Mouse (Mus musculus): ENCODE measurements at regions not wholly inside any gene's neighbourhood (a gene's known extent, or its start where the extent isn't known, plus 50 kb on each side); places are given as distances from the start of the nearest gene placed in this dataset.

DNA sequence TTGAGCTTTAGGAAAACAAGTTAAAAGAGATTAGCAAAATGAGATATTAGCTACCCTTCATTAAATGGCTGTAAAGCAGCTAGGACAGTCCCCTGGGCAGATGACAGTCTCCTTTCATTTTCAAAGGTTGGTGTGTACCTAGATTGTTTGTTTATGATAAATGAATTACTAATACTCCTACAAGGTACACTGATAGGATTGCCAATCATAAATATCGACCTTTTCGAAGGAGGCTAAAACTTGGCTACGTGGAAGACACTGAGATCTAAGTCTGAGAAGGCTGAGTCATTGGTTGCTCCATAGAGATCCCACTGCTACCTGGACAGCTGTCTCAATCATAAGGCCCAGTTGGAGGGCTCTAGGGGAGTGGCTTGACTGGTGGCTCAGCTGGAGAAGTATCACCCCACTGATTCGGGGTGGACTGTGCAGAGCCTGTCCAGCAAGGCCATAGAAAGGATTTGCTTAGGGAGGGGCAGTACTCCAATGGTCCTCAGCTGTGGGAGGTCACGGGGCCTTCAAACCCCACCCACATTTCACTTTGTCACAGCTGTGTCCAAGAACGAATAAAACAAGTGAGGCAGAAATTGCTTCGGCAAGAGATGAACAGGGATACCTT lies 166.9 kb upstream of the Ift57 start:
- DNase-seq (ENCODE audit: low spot score in 2 of 2), result no peak
- intact Hi-C loops (cut with DNase I), result no loop called here

- intact Hi-C loops (cut with DNase I), result no loop called here
- DNase-seq (ENCODE audit: low spot score in 2 of 2), result no peak
These were observed 165.5 kb upstream of the Ift57 start for GRCm38 (mm10) chr16:49533498-49533998.

GRCm38 (mm10) chr16:49550231-49550630 lies 148.8 kb upstream of the Ift57 start:
- DNase-seq (ENCODE audit: low spot score in 2 of 2), result no peak
- intact Hi-C loops (cut with DNase I), result no loop called here

DNA sequence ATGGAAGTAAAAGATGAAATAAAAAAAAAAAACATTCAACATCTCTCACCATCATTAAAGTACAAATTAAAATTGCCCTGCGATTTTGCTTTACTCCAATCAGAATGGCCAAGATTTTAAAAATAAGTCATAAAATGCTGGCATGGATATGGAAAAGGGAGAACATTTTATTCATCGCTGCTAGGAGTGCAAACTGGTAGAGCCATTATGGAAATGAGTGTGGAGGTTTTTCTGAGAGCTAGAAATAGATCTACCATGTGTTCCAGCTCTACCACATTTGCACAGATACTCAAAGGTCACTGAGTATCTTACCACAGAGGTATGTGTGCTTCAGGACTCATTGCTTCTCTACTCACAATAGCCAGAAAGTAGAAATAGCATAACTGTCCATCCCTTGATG lies 129.0 kb upstream of the Ift57 start:
- peak in 1 of 2 experiments; percentile 15 for DNase-seq (ENCODE audit: low spot score in 2 of 2)
- intact Hi-C loops (cut with DNase I), result no loop called here

DNA sequence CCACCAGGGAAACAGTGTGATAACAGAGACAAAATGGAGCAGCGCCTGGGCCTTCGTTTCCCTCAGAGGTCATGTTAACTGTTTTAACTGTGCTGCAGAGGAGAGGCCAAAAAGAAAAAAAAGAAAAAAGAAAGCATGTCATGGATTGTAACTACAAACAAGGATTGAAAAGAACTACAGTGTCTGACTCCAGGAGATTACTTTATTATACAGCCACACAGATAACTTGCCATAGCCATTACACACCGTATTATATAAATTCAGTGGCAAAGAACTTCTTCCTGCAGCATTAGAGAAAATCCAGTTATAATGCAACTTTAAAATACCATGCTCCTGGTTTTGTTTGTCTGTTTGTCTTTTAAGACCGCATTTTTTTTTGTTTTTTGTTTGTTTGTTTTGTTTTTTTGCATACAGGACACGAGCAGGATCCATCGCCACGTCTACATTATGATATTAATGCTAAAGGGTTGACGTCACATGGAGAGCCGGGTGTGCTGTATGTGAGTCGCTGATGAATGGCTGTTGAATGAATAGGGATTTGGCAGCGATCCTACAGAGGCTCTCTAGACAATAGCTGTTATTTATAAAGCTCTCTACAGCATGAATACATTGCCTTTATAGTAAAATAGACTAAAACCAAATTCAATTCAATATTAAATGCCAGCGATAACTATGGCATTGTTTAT lies 126.4 kb upstream of the Ift57 start:
- no peak for DNase-seq (ENCODE audit: low spot score in 2 of 2)
- intact Hi-C loops (cut with DNase I), result no loop called here

- no peak for DNase-seq (ENCODE audit: low spot score in 2 of 2)
- intact Hi-C loops (cut with DNase I), result no loop called here
These were observed 125.9 kb upstream of the Ift57 start for GRCm38 (mm10) chr16:49573171-49573517.

DNA sequence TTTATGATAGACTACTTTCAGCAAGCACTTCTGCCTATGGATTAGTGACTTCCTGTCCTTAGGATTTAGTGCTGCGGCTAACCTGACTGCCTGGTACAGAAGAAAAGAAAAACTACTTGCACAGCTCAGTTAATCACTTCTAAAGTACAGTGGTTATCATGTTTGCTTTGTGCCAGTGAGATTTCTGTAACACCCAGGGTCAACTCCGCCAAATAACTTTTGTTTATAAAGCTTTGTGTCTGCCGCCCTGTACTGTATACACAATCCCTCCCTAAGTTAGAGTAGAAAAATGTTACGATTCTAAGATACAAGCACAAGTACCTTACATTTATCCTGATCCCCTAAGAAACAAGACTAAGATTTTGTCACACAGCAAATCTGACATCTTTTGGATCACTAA lies 120.1 kb upstream of the Ift57 start:
- intact Hi-C loops (cut with DNase I), result no loop called here

GRCm38 (mm10) chr16:49580708-49581107 lies 118.3 kb upstream of the Ift57 start:
- intact Hi-C loops (cut with DNase I), result no loop called here

More for the DNA sequence above, 120.1 kb upstream of the Ift57 start:
- no peak for DNase-seq (ENCODE audit: low spot score in 2 of 2)

DNA sequence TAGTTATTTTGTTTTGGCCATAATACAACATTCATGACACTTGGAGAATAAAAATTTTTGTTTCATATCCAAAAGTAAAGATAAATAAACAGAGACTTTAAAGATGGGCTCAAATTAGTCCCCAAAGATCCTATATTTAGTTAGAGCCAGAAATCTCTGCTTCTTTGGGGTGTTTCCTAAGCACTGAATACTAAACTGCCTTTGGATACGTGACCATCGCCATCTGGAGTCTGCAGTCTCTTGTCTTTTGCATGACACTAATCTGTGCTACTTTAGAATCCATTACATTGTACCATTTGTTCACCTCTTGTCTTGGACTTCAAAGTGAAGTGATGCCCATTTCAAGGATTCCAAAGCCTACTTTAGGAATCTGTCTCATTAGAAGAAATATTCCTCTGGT lies 92.5 kb upstream of the Ift57 start:
- intact Hi-C loops (cut with DNase I), result no loop called here
- peak in 1 of 2 experiments; percentile 32 for DNase-seq (ENCODE audit: low spot score in 2 of 2)

More at GRCm38 (mm10) chr16:49580708-49581107, 118.3 kb upstream of the Ift57 start:
- DNase-seq (ENCODE audit: low spot score in 2 of 2), result no peak

- intact Hi-C loops (cut with DNase I), result no loop called here
- DNase-seq (ENCODE audit: low spot score in 2 of 2), result no peak
These were observed 84.2 kb upstream of the Ift57 start for GRCm38 (mm10) chr16:49614801-49615200.

- intact Hi-C loops (cut with DNase I), result no loop called here
- peak; percentile 14 to 30 for DNase-seq (ENCODE audit: low spot score in 2 of 2)
These were observed 83.6 kb upstream of the Ift57 start for GRCm38 (mm10) chr16:49615342-49616020.

- no peak for DNase-seq (ENCODE audit: low spot score in 2 of 2)
- intact Hi-C loops (cut with DNase I), result no loop called here
These were observed 82.7 kb upstream of the Ift57 start for GRCm38 (mm10) chr16:49616263-49616872.

GRCm38 (mm10) chr16:49633502-49633901 lies 65.5 kb upstream of the Ift57 start:
- DNase-seq (ENCODE audit: low spot score in 2 of 2), result peak; percentile 28 to 69
- intact Hi-C loops (cut with DNase I), result no loop called here

DNA sequence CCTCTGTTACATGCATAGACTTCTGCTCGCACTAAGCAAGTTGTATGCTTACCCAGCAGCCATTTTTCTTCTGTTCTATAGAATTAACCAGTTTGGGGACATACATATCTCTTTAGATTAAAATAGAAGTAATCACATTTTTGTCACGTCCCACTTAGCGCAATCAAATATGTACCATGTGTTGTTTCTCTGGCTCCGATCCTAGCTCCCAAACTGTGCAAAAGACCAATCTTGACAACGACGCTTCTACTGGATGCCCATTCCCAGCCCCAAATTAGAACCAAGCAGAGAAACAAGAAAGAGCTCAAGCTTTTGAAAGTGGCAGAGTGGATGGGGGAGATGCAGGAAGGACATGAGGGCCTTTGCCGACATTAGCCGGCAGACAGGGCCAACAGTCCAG lies 63.5 kb upstream of the Ift57 start:
- intact Hi-C loops (cut with DNase I), result no loop called here
- peak in 1 of 2 experiments; percentile 66 for DNase-seq (ENCODE audit: low spot score in 2 of 2)

DNA sequence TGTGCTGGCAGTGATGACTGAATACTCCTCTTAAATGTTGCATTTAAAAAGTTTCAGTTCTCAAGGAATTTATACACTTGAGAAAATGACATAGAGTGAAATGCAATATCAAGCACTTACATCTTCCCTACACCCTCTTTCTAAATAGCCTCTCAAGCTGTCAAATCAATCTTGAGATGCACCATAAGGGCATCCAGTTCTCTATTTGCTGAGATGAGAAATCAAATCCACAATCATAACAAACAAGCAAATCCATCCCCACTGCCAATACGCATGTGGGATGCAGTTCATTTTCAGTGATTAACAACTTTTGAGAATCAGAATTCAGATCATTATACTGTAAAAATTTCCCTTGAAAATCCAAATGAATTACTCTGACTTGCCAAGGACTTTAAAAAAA lies 62.6 kb upstream of the Ift57 start:
- no peak for DNase-seq (ENCODE audit: low spot score in 2 of 2)
- intact Hi-C loops (cut with DNase I), result no loop called here

GRCm38 (mm10) chr16:49642696-49643095 lies 56.3 kb upstream of the Ift57 start:
- DNase-seq (ENCODE audit: low spot score in 2 of 2), result no peak
- intact Hi-C loops (cut with DNase I), result no loop called here

GRCm38 (mm10) chr16:49644416-49644815 lies 54.6 kb upstream of the Ift57 start:
- intact Hi-C loops (cut with DNase I), result no loop called here
- no peak for DNase-seq (ENCODE audit: low spot score in 2 of 2)

DNA sequence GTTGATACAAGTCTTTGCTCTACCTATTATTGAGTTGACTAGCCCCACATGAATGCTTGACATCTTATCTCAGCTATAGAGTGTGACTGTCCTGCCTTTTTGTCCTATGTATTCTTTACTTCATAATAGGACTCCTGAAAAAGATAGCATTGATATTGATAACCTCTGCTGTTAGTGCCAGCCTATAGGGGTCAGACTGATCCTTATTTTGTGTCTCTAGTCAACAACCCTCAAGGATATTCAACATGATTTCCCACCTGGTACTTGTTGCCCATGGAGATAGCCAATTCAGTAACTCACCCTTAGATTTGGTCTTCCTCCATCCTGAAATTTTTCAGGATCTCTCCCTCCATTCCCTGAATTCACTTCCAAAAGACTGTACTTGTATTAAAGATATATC lies 52.6 kb upstream of the Ift57 start:
- intact Hi-C loops (cut with DNase I), result no loop called here

More for the DNA sequence above, 52.6 kb upstream of the Ift57 start:
- DNase-seq (ENCODE audit: low spot score in 2 of 2), result no peak
